Mouse (Mus musculus) CH12F3 (cell line): ENCODE data around the gene Isoc2a.

Experiments
- in situ Hi-C: fragments of 300-500 bp; cut with MboI; formaldehyde crosslinking; loops from 2 replicates; pipeline ENCODE4 v1.14.3; 2020; ENCODE audit warnings: low sequenced_read_pairs

The Isoc2a gene

GRCm38 (mm10) chr7:4915669-4916416 is 38.9 kb downstream of the Isoc2a start:
- in situ Hi-C loops: no loop called here

GRCm38 (mm10) chr7:4917494-4917893 is 40.5 kb downstream of the Isoc2a start:
- in situ Hi-C loops: no loop called here

DNA sequence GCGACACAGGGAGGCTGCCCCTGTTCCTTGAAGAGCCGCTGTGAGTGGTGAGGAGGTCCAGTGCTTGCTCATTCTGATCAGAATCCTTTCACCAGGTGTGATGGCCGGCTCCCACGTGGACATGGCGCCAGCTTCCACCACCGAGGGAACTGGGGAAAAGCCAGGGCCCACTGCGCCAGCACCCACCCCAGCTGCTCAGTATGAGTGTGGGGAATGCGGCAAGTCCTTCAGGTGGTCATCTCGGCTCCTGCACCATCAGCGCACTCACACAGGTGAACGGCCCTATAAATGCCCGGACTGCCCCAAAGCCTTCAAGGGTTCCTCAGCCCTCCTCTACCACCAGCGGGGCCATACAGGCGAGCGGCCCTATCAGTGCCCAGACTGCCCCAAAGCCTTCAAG is 41.7 kb downstream of the Isoc2a start:
- in situ Hi-C loops: no loop called here

GRCm38 (mm10) chr7:4919096-4919495 is 42.1 kb downstream of the Isoc2a start:
- in situ Hi-C loops: no loop called here

GRCm38 (mm10) chr7:4919971-4920370 is 43.0 kb downstream of the Isoc2a start:
- in situ Hi-C loops: no loop called here

DNA sequence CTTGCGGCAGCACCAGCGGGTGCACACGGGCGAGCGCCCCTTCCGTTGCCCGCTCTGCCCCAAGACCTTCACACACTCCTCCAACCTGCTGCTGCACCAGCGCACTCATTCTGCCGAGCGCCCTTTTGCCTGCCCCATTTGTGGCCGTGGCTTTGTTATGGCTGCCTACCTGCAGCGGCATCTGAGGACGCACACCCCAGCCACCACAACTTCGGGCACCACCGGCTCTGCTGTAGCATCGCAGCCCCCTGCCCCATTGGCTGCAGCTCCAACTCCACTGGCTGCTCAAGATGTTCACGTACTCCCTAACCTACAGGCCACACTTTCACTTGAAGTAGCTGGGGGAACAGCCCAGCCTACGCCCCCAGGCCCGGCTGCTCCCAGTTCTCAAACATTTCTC is 43.5 kb downstream of the Isoc2a start:
- in situ Hi-C loops: no loop called here

DNA sequence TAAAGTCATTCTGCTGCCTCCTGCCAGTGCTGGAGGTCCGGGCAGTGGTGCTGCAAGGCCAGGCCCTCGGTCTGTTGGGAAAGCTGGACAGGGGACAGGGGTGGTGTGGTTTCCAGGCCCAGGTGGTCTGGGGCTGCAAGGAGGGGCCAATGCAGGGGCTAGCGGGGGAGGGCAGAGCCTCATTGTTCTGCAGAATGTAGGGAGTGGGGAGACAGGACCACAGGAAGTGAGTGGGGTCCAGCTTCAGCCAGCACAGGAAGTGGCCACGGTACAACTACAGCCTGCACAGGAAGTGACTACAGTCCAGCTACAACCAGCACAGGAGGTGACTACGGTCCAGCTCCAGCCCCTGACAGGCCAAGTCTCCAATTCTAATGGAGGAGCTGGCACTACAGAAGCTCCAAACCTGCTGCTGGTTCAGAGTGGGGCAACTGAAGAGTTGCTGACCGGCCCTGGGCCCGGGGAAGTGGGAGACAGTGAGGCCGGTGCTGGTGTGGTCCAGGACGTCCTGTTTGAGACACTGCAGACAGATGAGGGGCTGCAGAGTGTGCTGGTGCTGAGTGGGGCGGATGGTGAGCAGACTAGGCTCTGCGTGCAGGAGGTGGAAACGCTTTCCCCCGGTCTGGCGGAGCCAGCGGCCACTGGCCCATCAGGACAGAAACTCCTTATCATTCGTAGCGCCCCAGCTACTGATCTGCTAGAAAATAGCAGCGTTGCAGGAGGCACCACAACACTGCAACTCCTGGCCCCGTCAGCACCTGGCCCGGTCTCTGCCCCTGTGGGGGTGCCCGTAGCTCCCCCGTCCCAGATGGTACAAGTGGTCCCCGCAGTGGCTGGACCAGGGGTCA is 44.2 kb downstream of the Isoc2a start:
- in situ Hi-C loops: no loop called here

GRCm38 (mm10) chr7:4921824-4922482 is 45.0 kb downstream of the Isoc2a start, which contains the start of gene Nat14:
Gene Nat14 (plus strand): TSS chr7:4922028.
- in situ Hi-C loops: no loop called here

DNA sequence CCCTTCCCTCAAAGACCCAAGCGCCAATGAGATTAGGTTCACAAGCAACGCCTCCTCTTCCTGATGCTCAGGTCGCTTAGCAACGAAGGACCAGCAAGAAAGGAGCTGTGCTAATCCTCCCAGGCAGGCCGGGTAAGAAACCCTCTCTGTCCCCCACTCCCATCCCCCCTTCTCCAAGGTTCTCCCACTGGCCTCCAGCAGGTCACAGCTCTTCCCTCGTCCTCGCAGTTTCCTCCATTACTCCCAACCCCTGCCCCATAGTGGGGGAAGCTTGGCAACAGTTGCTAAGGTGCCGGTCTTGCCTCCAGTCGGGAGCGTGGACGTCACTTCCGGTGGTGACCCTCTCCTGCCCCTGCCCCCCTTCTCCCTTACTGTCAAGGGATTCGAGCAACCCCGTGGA is 45.6 kb downstream of the Isoc2a start:
- in situ Hi-C loops: no loop called here

- in situ Hi-C loops: no loop called here
Observed at GRCm38 (mm10) chr7:4922931-4923565, 46.1 kb downstream of the Isoc2a start.

DNA sequence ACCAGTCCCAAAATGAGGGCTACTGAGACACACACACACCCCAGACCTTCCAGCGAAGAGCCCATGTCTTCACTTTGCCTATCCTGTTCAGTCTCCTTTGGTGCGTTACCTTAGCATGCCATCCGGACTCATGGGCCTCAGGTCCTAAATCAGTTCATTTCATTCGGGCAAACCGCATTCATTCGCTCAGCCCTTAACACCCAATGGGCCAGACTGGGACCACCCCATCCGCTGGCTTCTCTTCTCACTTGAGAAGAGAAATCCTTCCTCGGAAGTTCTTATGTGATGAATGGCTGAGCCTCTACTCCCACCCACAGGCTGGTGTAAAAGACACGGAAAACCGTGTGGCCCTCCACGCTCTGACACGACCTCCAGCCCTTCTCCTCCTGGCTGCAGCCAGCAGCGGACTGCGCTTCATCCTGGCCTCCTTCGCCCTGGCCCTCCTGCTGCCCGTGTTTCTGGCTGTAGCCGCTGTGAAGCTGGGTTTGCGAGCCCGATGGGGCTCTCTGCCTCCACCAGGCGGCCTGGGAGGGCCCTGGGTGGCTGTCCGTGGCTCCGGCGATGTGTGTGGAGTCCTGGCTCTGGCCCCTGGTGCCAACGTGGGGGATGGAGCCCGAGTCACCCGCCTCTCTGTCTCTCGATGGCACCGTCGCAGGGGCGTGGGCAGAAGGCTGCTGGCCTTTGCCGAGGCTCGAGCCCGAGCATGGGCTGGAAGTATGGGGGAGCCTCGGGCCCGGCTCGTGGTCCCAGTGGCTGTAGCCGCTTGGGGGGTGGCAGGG is 46.8 kb downstream of the Isoc2a start:
- in situ Hi-C loops: no loop called here

DNA sequence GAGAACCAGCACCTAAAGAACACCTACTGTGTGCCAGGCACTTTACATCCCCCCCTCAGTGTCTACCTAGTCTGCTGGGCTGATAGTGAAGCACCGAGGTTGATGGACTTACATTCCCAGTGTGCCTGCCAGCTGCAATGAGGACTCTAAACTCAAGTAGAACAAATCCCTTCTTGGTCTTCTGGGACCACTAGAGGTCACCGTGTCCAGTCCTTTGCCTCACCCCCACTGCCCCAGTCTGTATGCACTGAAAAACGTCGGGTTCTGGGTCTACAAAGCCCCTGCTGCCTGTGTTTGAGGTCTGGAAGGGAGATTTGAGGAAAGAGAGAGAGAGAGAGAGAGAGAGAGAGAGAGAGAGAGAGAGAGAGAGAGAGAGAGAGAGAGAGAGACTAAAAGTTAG is 47.5 kb downstream of the Isoc2a start:
- in situ Hi-C loops: no loop called here

- in situ Hi-C loops: no loop called here
Observed at GRCm38 (mm10) chr7:4924891-4925301, 47.9 kb downstream of the Isoc2a start.

DNA sequence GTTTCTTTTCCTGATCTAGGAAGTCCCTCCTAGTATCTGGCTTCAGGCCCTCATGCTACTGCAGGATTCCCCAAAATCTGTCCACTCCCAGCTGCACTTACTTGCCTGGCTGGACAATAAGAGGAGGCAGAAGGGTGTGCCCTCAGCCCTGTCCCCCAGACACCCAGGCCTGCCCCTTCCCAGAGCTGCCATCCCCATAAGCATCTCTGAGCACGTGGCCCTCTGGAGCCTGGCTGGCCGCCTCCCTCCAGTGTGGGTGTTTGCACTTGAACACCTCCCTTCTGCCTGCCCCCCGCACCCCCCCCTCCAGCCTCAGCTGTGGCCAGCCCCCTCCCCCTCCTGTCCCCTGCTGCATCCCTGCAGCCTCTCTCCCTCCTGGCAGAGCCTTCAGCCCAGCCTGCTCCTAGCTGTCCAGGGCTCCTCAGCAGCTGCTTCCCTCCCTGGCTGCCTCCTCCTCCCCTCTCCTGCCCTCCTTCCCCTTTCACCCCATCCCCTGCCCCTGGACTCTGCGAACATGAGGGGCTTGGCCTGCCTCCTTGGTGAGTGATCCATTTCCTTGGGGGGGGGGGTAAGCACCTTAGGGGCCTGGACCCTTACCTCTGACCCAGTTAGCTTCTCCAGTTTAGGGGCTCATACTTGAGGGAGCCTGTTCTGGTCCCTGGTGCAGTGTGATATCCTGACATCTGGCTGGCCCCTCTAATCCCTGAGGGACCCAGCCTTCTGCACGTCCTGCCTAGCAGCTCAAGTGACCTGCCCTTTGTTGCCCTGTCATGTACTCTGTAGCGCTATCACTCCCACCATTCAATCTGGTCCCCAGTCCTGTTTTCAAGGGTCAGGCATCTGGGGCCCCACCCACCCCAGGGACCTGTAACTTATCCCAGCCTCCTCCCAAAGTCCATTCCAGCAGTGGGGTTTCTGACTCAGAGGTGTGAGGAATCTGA is 48.8 kb downstream of the Isoc2a start, which contains the start of gene Ssc5d:
Gene Ssc5d (plus strand): TSS at position 345 of the 941 bp plus-strand sequence.
- in situ Hi-C loops: no loop called here

- in situ Hi-C loops: no loop called here
Observed at GRCm38 (mm10) chr7:4926849-4927248, 49.9 kb downstream of the Isoc2a start.

- in situ Hi-C loops: no loop called here
Observed at GRCm38 (mm10) chr7:4927711-4928110, 50.8 kb downstream of the Isoc2a start.

GRCm38 (mm10) chr7:4928323-4928722 is 51.4 kb downstream of the Isoc2a start:
- in situ Hi-C loops: no loop called here

GRCm38 (mm10) chr7:4933103-4933502 is 56.1 kb downstream of the Isoc2a start:
- in situ Hi-C loops: no loop called here
